Mouse (Mus musculus): Measurements from ENCODE around the gene Rnf130. TPM values are rescaled to one million over a fixed set of nuclear protein-coding genes. Genes with fewer than 3 reads are reported as not detected.

The Rnf130 gene
- polyA plus RNA-seq, 1 experiment from 2014 or later, result 80.0 TPM

GRCm38 (mm10) chr11:50131801-50132201 lies 106.7 kb downstream of the Rnf130 start:
- Histone ChIP-seq H3K27ac (ENCODE audit: low read depth, low read length) (peak overlapping the region; percentile 89; the same call in 1 of the 2 replicates), H3K27me3 (ENCODE audit: control insufficient read depth, insufficient read depth, low read length) (no peaks in the 10 kb centered on the region), H3K4me3 (ENCODE audit: low read depth, low read length) (peak overlapping the region; percentile 85), H3K9ac (ENCODE audit: low read length) (peak overlapping the region; percentile 96), H3K9me3 (ENCODE audit: control insufficient read depth, low read length) (no peaks in the 10 kb centered on the region), H3K4me1 (ENCODE audit: control insufficient read depth, insufficient read depth, low read length) (peaks cover 6% of the 10 kb centered on the region), H3K4me2 (ENCODE audit: low read depth) (peak overlapping the region; percentile 90), H3K36me3 (ENCODE audit: control insufficient read depth, insufficient read depth, low read length) (peaks cover 2% of the 10 kb centered on the region; the same call in 1 of the 2 replicates)
- WGBS, result 31% methylated on average over 10 of the region's 10 CpGs
- peak; percentile 7 for ATAC-seq (ENCODE audit: insufficient read depth, low FRiP score, low TSS enrichment)
- no peak for DNase-seq (ENCODE audit: low spot score)

- H3K9me3 ChIP-seq (ENCODE audit: control insufficient read depth, low read length), result no peaks in the 10 kb centered on the region
- no peak overlapping the region for H3K27ac ChIP-seq (ENCODE audit: low read depth, low read length)
- H3K4me1 ChIP-seq (ENCODE audit: control insufficient read depth, insufficient read depth, low read length), result peaks cover 6% of the 10 kb centered on the region
- H3K4me2 ChIP-seq (ENCODE audit: low read depth), result peak overlapping the region; percentile 90
- DNase-seq (ENCODE audit: low spot score) (no peak), ATAC-seq (ENCODE audit: insufficient read depth, low FRiP score, low TSS enrichment) (no peak)
- peak overlapping the region; percentile 85 for H3K4me3 ChIP-seq (ENCODE audit: low read depth, low read length)
- H3K9ac ChIP-seq (ENCODE audit: low read length), result peak overlapping the region; percentile 96
- no peaks in the 10 kb centered on the region for H3K27me3 ChIP-seq (ENCODE audit: control insufficient read depth, insufficient read depth, low read length)
- peaks cover 2% of the 10 kb centered on the region; the same call in 1 of the 2 replicates for H3K36me3 ChIP-seq (ENCODE audit: control insufficient read depth, insufficient read depth, low read length)
- WGBS, result 91% methylated on average over 6 of the region's 6 CpGs
These were observed 107.1 kb downstream of the Rnf130 start for GRCm38 (mm10) chr11:50132265-50132664.

GRCm38 (mm10) chr11:50134136-50134859 lies 109.2 kb downstream of the Rnf130 start:
- WGBS, result 84% methylated on average over 10 of the region's 10 CpGs
- no peaks in the 10 kb centered on the region for H3K9me3 ChIP-seq (ENCODE audit: control insufficient read depth, low read length)
- no peak overlapping the region for H3K27ac ChIP-seq (ENCODE audit: low read depth, low read length)
- peaks cover 6% of the 10 kb centered on the region for H3K4me1 ChIP-seq (ENCODE audit: control insufficient read depth, insufficient read depth, low read length)
- H3K4me3 ChIP-seq (ENCODE audit: low read depth, low read length), result no peak overlapping the region
- H3K4me2 ChIP-seq (ENCODE audit: low read depth), result no peak overlapping the region
- no peak overlapping the region for H3K9ac ChIP-seq (ENCODE audit: low read length)
- peaks cover 9% of the 10 kb centered on the region for H3K36me3 ChIP-seq (ENCODE audit: control insufficient read depth, insufficient read depth, low read length)
- H3K27me3 ChIP-seq (ENCODE audit: control insufficient read depth, insufficient read depth, low read length), result no peaks in the 10 kb centered on the region
- DNase-seq (ENCODE audit: low spot score), result no peak
- no peak for ATAC-seq (ENCODE audit: insufficient read depth, low FRiP score, low TSS enrichment)

GRCm38 (mm10) chr11:50138206-50138822 lies 113.2 kb downstream of the Rnf130 start:
- Histone ChIP-seq H3K9me3 (ENCODE audit: control insufficient read depth, low read length) (no peaks in the 10 kb centered on the region), H3K27ac (ENCODE audit: low read depth, low read length) (no peak overlapping the region), H3K9ac (ENCODE audit: low read length) (no peak overlapping the region), H3K27me3 (ENCODE audit: control insufficient read depth, insufficient read depth, low read length) (no peaks in the 10 kb centered on the region), H3K4me1 (ENCODE audit: control insufficient read depth, insufficient read depth, low read length) (no peaks in the 10 kb centered on the region), H3K4me2 (ENCODE audit: low read depth) (no peak overlapping the region), H3K36me3 (ENCODE audit: control insufficient read depth, insufficient read depth, low read length) (peaks cover 13% of the 10 kb centered on the region), H3K4me3 (ENCODE audit: low read depth, low read length) (no peak overlapping the region)
- ATAC-seq (ENCODE audit: insufficient read depth, low FRiP score, low TSS enrichment) (no peak), DNase-seq (ENCODE audit: low spot score) (no peak)
- 69% methylated on average over 10 of the region's 10 CpGs for WGBS

- peaks cover 13% of the 10 kb centered on the region for H3K36me3 ChIP-seq (ENCODE audit: control insufficient read depth, insufficient read depth, low read length)
These were observed 114.4 kb downstream of the Rnf130 start for GRCm38 (mm10) chr11:50139571-50139970.

GRCm38 (mm10) chr11:50145529-50145928 lies 120.4 kb downstream of the Rnf130 start:
- DNase-seq (ENCODE audit: low spot score) (no peak), ATAC-seq (ENCODE audit: insufficient read depth, low FRiP score, low TSS enrichment) (no peak)
- no peak overlapping the region for H3K27ac ChIP-seq (ENCODE audit: low read depth, low read length)
- no peak overlapping the region for H3K9ac ChIP-seq (ENCODE audit: low read length)
- H3K4me2 ChIP-seq (ENCODE audit: low read depth), result no peak overlapping the region
- H3K27me3 ChIP-seq (ENCODE audit: control insufficient read depth, insufficient read depth, low read length), result no peaks in the 10 kb centered on the region
- no peaks in the 10 kb centered on the region for H3K4me1 ChIP-seq (ENCODE audit: control insufficient read depth, insufficient read depth, low read length)
- WGBS, result 91% methylated on average over 3 of the region's 3 CpGs
- H3K36me3 ChIP-seq (ENCODE audit: control insufficient read depth, insufficient read depth, low read length), result peaks cover 8% of the 10 kb centered on the region
- H3K9me3 ChIP-seq (ENCODE audit: control insufficient read depth, low read length), result no peaks in the 10 kb centered on the region
- no peak overlapping the region for H3K4me3 ChIP-seq (ENCODE audit: low read depth, low read length)

More at GRCm38 (mm10) chr11:50139571-50139970, 114.4 kb downstream of the Rnf130 start:
- H3K9me3 ChIP-seq (ENCODE audit: control insufficient read depth, low read length), result no peaks in the 10 kb centered on the region
- H3K27me3 ChIP-seq (ENCODE audit: control insufficient read depth, insufficient read depth, low read length), result no peaks in the 10 kb centered on the region
- ATAC-seq (ENCODE audit: insufficient read depth, low FRiP score, low TSS enrichment) (no peak), DNase-seq (ENCODE audit: low spot score) (no peak)
- no peak overlapping the region for H3K27ac ChIP-seq (ENCODE audit: low read depth, low read length)
- H3K9ac ChIP-seq (ENCODE audit: low read length), result no peak overlapping the region
- H3K4me3 ChIP-seq (ENCODE audit: low read depth, low read length), result no peak overlapping the region
- no peak overlapping the region for H3K4me2 ChIP-seq (ENCODE audit: low read depth)
- 81% methylated on average over 7 of the region's 7 CpGs for WGBS
- H3K4me1 ChIP-seq (ENCODE audit: control insufficient read depth, insufficient read depth, low read length), result no peaks in the 10 kb centered on the region

- no peaks in the 10 kb centered on the region for H3K4me1 ChIP-seq (ENCODE audit: control insufficient read depth, insufficient read depth, low read length)
- no peak overlapping the region for H3K4me3 ChIP-seq (ENCODE audit: low read depth, low read length)
- DNase-seq (ENCODE audit: low spot score) (no peak), ATAC-seq (ENCODE audit: insufficient read depth, low FRiP score, low TSS enrichment) (no peak)
- no peak overlapping the region for H3K4me2 ChIP-seq (ENCODE audit: low read depth)
- no peak overlapping the region for H3K27ac ChIP-seq (ENCODE audit: low read depth, low read length)
- no peak overlapping the region for H3K9ac ChIP-seq (ENCODE audit: low read length)
- H3K27me3 ChIP-seq (ENCODE audit: control insufficient read depth, insufficient read depth, low read length), result no peaks in the 10 kb centered on the region
- 97% methylated on average over 13 of the region's 13 CpGs for WGBS
- peaks cover 8% of the 10 kb centered on the region for H3K36me3 ChIP-seq (ENCODE audit: control insufficient read depth, insufficient read depth, low read length)
- H3K9me3 ChIP-seq (ENCODE audit: control insufficient read depth, low read length), result no peaks in the 10 kb centered on the region
These were observed 121.0 kb downstream of the Rnf130 start for GRCm38 (mm10) chr11:50146121-50146520.

GRCm38 (mm10) chr11:50147267-50147957 lies 122.3 kb downstream of the Rnf130 start:
- 88% methylated on average over 9 of the region's 9 CpGs for WGBS
- Histone ChIP-seq H3K27me3 (ENCODE audit: control insufficient read depth, insufficient read depth, low read length) (no peaks in the 10 kb centered on the region), H3K4me2 (ENCODE audit: low read depth) (no peak overlapping the region), H3K9ac (ENCODE audit: low read length) (no peak overlapping the region), H3K4me3 (ENCODE audit: low read depth, low read length) (no peak overlapping the region), H3K27ac (ENCODE audit: low read depth, low read length) (no peak overlapping the region), H3K4me1 (ENCODE audit: control insufficient read depth, insufficient read depth, low read length) (no peaks in the 10 kb centered on the region), H3K36me3 (ENCODE audit: control insufficient read depth, insufficient read depth, low read length) (peaks cover 15% of the 10 kb centered on the region), H3K9me3 (ENCODE audit: control insufficient read depth, low read length) (no peaks in the 10 kb centered on the region)
- DNase-seq (ENCODE audit: low spot score) (no peak), ATAC-seq (ENCODE audit: insufficient read depth, low FRiP score, low TSS enrichment) (no peak)

Measured in neural tube, embryonic 11.5 days (tissue).